Mouse (Mus musculus): ENCODE data around the gene Pskh1. TPM values are rescaled to one million over a fixed set of nuclear protein-coding genes. Genes with fewer than 3 reads are reported as not detected.

Gene Pskh1
- polyA plus RNA-seq, 1 experiment: 24.3 TPM

GRCm38 (mm10) chr8:105861951-105862350 is 38.3 kb upstream of the Pskh1 start:
- TF ChIP-seq POLR2A (IDR thresholded peaks at IDR 0.05; ENCODE audit: low read depth, low read length): no peak
- no peak for TF ChIP-seq CTCF (IDR thresholded peaks at IDR 0.05; ENCODE audit: extremely low read depth, insufficient read depth, insufficient read length, insufficient replicate concordance)
- Histone ChIP-seq H3K27me3 (ENCODE audit: control insufficient read depth, insufficient read depth, low read length) (no peaks in the 10 kb centered on the region), H3K4me1 (ENCODE audit: control insufficient read depth, insufficient read depth, insufficient read length) (peaks cover 5% of the 10 kb centered on the region), H3K4me3 (ENCODE audit: extremely low read depth, insufficient read depth, insufficient read length) (no peak overlapping the region), H3K36me3 (ENCODE audit: control insufficient read depth, insufficient read depth, low read length) (peaks cover 1% of the 10 kb centered on the region; the same call in 1 of the 2 replicates), H3K27ac (ENCODE audit: insufficient read depth, low read length) (no peak overlapping the region)
- no peak for DNase-seq (ENCODE audit: low read depth in 1 of 2, low spot score in 2 of 2)
- 5% methylated on average over 1 of the region's 1 CpGs for WGBS

DNA sequence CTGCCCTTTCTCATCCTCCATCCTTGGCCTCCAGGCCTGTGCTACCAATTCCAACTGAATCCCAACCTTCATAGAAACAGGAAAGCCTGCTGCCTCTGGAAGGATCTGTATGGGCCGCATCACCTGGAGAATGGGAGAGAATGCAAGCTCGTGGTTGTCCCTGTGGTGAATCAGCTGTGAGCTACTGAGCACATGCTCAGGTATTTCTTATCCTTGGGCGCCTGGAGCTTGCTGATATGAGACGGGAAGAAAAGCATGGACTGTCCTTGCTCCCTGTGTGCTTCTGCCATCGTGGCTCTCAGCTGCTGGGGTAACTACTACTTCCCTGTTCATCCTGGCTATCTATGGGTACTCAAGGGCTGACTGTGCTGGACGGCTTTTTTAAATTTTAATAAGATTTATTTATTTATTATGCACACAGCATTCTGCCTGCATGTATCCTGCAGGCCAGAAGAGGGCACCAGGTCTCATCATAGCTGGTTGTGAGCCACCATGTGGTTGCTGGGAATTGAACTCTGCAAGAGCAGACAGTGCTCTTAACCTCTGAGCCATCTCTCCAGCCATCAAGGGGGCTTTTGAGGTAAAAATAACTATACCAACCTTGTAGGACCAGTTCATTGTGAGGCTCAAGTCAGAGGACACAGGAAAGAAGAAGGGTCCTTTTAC is 33.7 kb upstream of the Pskh1 start:
- no peak for TF ChIP-seq POLR2A (IDR thresholded peaks at IDR 0.05; ENCODE audit: low read depth, low read length)
- no peak for DNase-seq (ENCODE audit: low read depth in 1 of 2, low spot score in 2 of 2)
- H3K36me3 ChIP-seq (ENCODE audit: control insufficient read depth, insufficient read depth, low read length): peaks cover 1% of the 10 kb centered on the region
- H3K27me3 ChIP-seq (ENCODE audit: control insufficient read depth, insufficient read depth, low read length): no peaks in the 10 kb centered on the region
- peaks cover under 1% of the 10 kb centered on the region; the same call in 1 of the 2 replicates for H3K4me1 ChIP-seq (ENCODE audit: control insufficient read depth, insufficient read depth, insufficient read length)
- no peak overlapping the region for H3K27ac ChIP-seq (ENCODE audit: insufficient read depth, low read length)
- H3K4me3 ChIP-seq (ENCODE audit: extremely low read depth, insufficient read depth, insufficient read length): no peak overlapping the region
- WGBS: 78% methylated on average over 6 of the region's 6 CpGs

DNA sequence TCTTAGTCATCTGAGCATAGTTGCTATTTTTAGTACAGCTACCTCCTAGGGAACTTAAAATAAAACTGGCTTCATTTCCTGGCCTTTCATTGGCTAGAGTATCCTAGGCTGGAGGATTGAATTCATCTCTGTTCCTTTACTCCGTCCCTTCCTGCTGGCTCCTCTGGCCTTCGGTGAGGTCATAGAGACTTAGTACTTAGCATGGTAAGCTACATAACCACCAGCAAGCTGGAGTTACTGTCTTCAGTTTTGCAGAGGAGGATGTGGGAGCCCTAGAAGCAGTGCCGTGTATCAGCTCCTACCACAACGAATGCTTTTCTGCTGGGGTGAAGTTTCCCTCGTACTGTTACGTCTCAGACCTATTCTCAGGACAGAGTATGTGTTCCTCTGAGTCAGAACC is 25.9 kb upstream of the Pskh1 start:
- Histone ChIP-seq H3K27me3 (ENCODE audit: control insufficient read depth, insufficient read depth, low read length) (no peaks in the 10 kb centered on the region), H3K4me1 (ENCODE audit: control insufficient read depth, insufficient read depth, insufficient read length) (no peaks in the 10 kb centered on the region), H3K4me3 (ENCODE audit: extremely low read depth, insufficient read depth, insufficient read length) (no peak overlapping the region), H3K36me3 (ENCODE audit: control insufficient read depth, insufficient read depth, low read length) (peaks cover 16% of the 10 kb centered on the region), H3K27ac (ENCODE audit: insufficient read depth, low read length) (no peak overlapping the region)
- 85% methylated on average over 6 of the region's 6 CpGs for WGBS
- TF ChIP-seq POLR2A (IDR thresholded peaks at IDR 0.05; ENCODE audit: low read depth, low read length) (no peak), CTCF (IDR thresholded peaks at IDR 0.05; ENCODE audit: extremely low read depth, insufficient read depth, insufficient read length, insufficient replicate concordance) (no peak)
- DNase-seq (ENCODE audit: low read depth in 1 of 2, low spot score in 2 of 2): no peak

DNA sequence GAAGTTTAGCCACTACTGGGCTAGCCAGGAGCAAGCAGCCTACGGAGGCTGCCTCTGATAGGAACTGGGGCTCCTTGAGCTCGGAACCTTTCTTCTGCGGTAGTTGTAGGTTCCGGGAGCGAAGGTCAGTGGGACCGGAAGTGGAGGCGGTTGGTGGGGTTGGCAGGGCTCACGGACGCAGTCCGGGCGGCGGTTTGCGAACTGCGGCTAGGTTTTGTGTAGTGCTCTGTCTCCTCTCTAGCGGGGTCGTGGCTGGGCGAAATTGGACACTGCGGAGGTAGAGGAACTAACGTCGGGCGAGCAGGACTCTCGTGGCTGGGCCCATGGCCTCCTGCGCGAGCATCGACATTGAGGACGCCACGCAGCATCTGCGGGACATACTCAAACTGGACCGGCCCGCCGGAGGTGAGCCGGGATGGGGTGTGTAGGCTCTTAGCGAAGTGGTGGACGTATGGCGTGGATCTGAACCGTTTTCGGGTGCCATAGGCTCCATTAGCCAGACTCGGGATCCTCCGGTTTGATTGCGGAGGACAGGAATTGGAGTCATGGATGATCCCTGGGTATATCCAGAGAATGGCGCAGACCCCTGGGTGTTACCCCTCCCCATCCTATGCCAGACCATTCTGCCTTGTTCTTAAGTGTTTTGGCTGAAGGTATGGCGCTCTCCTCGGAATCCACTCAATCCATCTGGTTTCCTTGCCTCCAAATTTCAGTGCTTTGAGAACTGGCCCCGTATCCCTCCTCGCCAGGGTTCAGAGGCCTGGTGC is 19.3 kb upstream of the Pskh1 start, which contains the start of gene Edc4:
Edc4 (plus strand) TSS at position 128 of the 767 bp plus-strand sequence.
- WGBS: under 1% methylated on average over 45 of the region's 45 CpGs
- peak within 1 kb of the TSS; percentile 70 for H3K4me3 ChIP-seq (ENCODE audit: extremely low read depth, insufficient read depth, insufficient read length)
- H3K27ac ChIP-seq (ENCODE audit: insufficient read depth, low read length): peak within 1 kb of the TSS; percentile 28
- no peaks in the 10 kb centered on the region for H3K27me3 ChIP-seq (ENCODE audit: control insufficient read depth, insufficient read depth, low read length)
- H3K36me3 ChIP-seq (ENCODE audit: control insufficient read depth, insufficient read depth, low read length): peaks cover 21% of the 10 kb centered on the region
- DNase-seq (ENCODE audit: low read depth in 1 of 2, low spot score in 2 of 2): peak; percentile 76 to 78
- peaks cover 3% of the 10 kb centered on the region; the same call in 1 of the 2 replicates for H3K4me1 ChIP-seq (ENCODE audit: control insufficient read depth, insufficient read depth, insufficient read length)
- TF ChIP-seq POLR2A (IDR thresholded peaks at IDR 0.05; ENCODE audit: low read depth, low read length) (peak; percentile 86), CTCF (IDR thresholded peaks at IDR 0.05; ENCODE audit: extremely low read depth, insufficient read depth, insufficient read length, insufficient replicate concordance) (no peak)

GRCm38 (mm10) chr8:105889756-105890465 is 10.3 kb upstream of the Pskh1 start:
- Histone ChIP-seq H3K27ac (ENCODE audit: insufficient read depth, low read length) (no peak overlapping the region), H3K27me3 (ENCODE audit: control insufficient read depth, insufficient read depth, low read length) (no peaks in the 10 kb centered on the region), H3K4me3 (ENCODE audit: extremely low read depth, insufficient read depth, insufficient read length) (no peak overlapping the region), H3K36me3 (ENCODE audit: control insufficient read depth, insufficient read depth, low read length) (peaks cover 70% of the 10 kb centered on the region), H3K4me1 (ENCODE audit: control insufficient read depth, insufficient read depth, insufficient read length) (no peaks in the 10 kb centered on the region)
- WGBS: 97% methylated on average over 12 of the region's 12 CpGs
- DNase-seq (ENCODE audit: low read depth in 1 of 2, low spot score in 2 of 2): no peak
- TF ChIP-seq POLR2A (IDR thresholded peaks at IDR 0.05; ENCODE audit: low read depth, low read length): no peak
- no peak for TF ChIP-seq CTCF (IDR thresholded peaks at IDR 0.05; ENCODE audit: extremely low read depth, insufficient read depth, insufficient read length, insufficient replicate concordance)

DNA sequence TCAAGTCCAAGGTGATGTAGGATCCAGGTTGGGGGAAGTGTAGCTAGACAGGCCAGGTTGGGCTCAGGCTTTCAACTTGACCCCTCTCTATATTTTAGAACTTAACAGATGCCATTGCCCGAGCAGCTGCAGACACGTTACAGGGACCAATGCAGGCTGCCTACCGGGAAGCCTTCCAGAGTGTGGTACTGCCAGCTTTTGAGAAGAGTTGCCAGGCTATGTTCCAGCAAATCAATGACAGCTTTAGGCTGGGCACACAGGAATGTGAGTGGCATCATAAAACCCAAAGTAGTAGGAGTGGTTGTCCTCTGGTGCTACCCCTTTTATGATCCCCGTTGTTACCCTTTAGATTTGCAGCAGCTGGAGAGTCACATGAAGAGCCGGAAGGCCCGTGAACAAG is 9.4 kb upstream of the Pskh1 start:
- no peak for DNase-seq (ENCODE audit: low read depth in 1 of 2, low spot score in 2 of 2)
- H3K27me3 ChIP-seq (ENCODE audit: control insufficient read depth, insufficient read depth, low read length): no peaks in the 10 kb centered on the region
- no peak overlapping the region for H3K27ac ChIP-seq (ENCODE audit: insufficient read depth, low read length)
- peaks cover 64% of the 10 kb centered on the region for H3K36me3 ChIP-seq (ENCODE audit: control insufficient read depth, insufficient read depth, low read length)
- TF ChIP-seq CTCF (IDR thresholded peaks at IDR 0.05; ENCODE audit: extremely low read depth, insufficient read depth, insufficient read length, insufficient replicate concordance): no peak
- no peak for TF ChIP-seq POLR2A (IDR thresholded peaks at IDR 0.05; ENCODE audit: low read depth, low read length)
- no peak overlapping the region for H3K4me3 ChIP-seq (ENCODE audit: extremely low read depth, insufficient read depth, insufficient read length)
- WGBS: 92% methylated on average over 6 of the region's 6 CpGs
- no peaks in the 10 kb centered on the region for H3K4me1 ChIP-seq (ENCODE audit: control insufficient read depth, insufficient read depth, insufficient read length)
